Mouse (Mus musculus): ENCODE data around the gene Pdzrn4.

- TF ChIP-seq POLR2A (IDR thresholded peaks at IDR 0.05; ENCODE audit: insufficient read depth, low read length), result no peak
- TF ChIP-seq CTCF (IDR thresholded peaks at IDR 0.05; ENCODE audit: low read depth, low read length), result no peak
Measured at GRCm38 (mm10) chr15:92704146-92704545, 307.5 kb downstream of the Pdzrn4 start.
